Mouse (Mus musculus) brain, embryonic 14.5 days (tissue): ENCODE results near the gene Snrpd3.

ENCODE experiments used
- CTCF ChIP-seq: fragments of 200-500 bp; IDR thresholded peaks from 2 replicates; pipeline ENCODE4 v1.5.1; 2012; ENCODE audit warnings: inconsistent platforms, mild to moderate bottlenecking, moderate library complexity, borderline replicate concordance; ENCODE audit not compliant: insufficient read depth, insufficient read length; ENCODE audit errors: extremely low read depth
- POLR2A ChIP-seq: fragments of 200-500 bp; IDR thresholded peaks from 2 replicates; pipeline ENCODE4 v1.6.1; 2012; ENCODE audit warnings: mild to moderate bottlenecking, inconsistent platforms, borderline replicate concordance; ENCODE audit not compliant: poor library complexity, insufficient read depth, insufficient read length, severe bottlenecking; ENCODE audit errors: extremely low read depth

GRCm38 (mm10) chr10:75482919-75483483, 34.4 kb upstream of the Snrpd3 start:
- no peak for TF ChIP-seq CTCF
- no peak for TF ChIP-seq POLR2A
